Mouse (Mus musculus): ENCODE measurements around the gene Eml4. TPM values are rescaled to one million over a fixed set of nuclear protein-coding genes. Genes with fewer than 3 reads are reported as not detected.

Eml4 gene
- polyA plus RNA-seq, 1 experiment from 2014 or later, result 32.3 TPM

DNA sequence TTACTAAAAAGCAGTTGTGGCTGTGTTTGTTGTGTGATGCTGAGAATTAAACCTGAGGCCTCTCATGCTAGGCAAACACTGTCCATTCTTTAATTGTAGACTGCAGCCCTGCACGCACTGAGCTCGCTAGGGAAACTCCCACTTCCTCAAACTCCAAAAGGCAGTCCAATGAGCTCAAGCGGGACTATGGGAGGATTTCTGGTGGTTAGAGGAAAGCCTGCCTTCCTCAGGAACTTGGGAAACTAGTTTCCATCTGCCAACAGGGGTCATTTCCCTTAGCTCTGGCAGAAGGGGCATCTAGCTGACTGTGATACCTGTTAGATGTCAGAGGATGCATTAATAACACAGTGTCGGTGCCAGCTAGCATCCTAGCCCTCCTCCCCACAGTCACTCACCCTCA lies 79.9 kb downstream of the Eml4 start:
- no peak overlapping the region for H3K27ac ChIP-seq
- H3K4me3 ChIP-seq, result no peak overlapping the region
- no peak overlapping the region for H3K9ac ChIP-seq
- no peaks in the 10 kb centered on the region for H3K27me3 ChIP-seq
- ATAC-seq (ENCODE audit: low FRiP score), result no peak
- no peaks in the 10 kb centered on the region for H3K4me1 ChIP-seq (replicated peaks)
- H3K9me3 ChIP-seq, result no peaks in the 10 kb centered on the region
- peaks cover 9% of the 10 kb centered on the region for H3K36me3 ChIP-seq
- H3K4me2 ChIP-seq, result no peak overlapping the region
- 79% methylated on average over 4 of the region's 4 CpGs for WGBS

DNA sequence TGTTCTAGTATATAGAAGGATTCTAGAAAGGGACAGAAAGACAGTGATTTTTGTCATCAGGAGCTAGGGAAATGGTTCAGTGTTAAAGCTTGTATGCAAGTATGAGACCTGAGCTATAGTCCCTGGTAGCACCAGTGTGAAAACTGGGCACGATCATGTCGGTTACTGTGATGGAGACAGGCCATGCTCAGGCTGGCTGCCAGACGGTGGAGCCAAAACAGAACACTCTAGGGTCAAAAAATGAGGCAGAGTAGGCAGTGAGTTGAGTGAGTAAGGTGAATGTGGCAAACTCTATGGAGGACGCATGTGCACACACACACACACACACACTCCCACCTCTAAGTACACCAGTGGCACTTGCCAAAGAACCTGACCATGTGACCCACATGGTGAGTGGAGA lies 92.7 kb downstream of the Eml4 start:
- Histone ChIP-seq H3K4me3 (no peak overlapping the region), H3K4me1 (replicated peaks) (no peaks in the 10 kb centered on the region), H3K27me3 (no peaks in the 10 kb centered on the region), H3K9ac (no peak overlapping the region), H3K27ac (no peak overlapping the region), H3K36me3 (peaks cover 20% of the 10 kb centered on the region), H3K4me2 (no peak overlapping the region), H3K9me3 (no peaks in the 10 kb centered on the region)
- ATAC-seq (ENCODE audit: low FRiP score), result no peak
- WGBS, result 93% methylated on average over 4 of the region's 4 CpGs

- no peak for ATAC-seq (ENCODE audit: low FRiP score)
- Histone ChIP-seq H3K4me3 (no peak overlapping the region), H3K27me3 (no peaks in the 10 kb centered on the region), H3K9ac (no peak overlapping the region), H3K36me3 (peaks cover 42% of the 10 kb centered on the region), H3K9me3 (no peaks in the 10 kb centered on the region), H3K27ac (no peak overlapping the region), H3K4me1 (replicated peaks) (no peaks in the 10 kb centered on the region), H3K4me2 (no peak overlapping the region)
- 93% methylated on average over 2 of the region's 2 CpGs for WGBS
These were observed 98.9 kb downstream of the Eml4 start for GRCm38 (mm10) chr17:83449583-83449982.

DNA sequence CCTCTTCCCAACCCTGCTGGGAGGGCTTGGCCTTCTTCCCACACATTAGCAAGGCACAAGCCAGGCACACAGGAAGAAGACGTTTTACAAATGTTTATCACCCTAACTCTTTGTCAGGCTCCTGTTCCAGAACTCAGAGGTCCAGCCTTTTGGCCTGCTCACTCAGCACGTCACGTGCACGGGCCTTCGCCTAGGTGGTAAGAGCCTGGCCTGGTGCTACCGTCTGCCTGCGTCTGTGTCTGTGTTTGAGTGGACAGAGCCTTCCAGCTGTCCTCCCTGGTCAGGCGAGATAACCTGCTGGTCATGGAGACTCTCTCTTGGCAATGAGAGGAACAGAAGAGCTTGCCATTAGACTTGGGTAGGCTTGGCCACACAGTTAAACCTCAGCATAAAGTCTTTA lies 100.6 kb downstream of the Eml4 start:
- H3K9me3 ChIP-seq, result no peaks in the 10 kb centered on the region
- whole genome bisulfite sequencing, result 94% methylated on average over 8 of the region's 8 CpGs
- no peaks in the 10 kb centered on the region for H3K27me3 ChIP-seq
- no peaks in the 10 kb centered on the region for H3K4me1 ChIP-seq (replicated peaks)
- H3K4me3 ChIP-seq, result no peak overlapping the region
- peaks cover 55% of the 10 kb centered on the region for H3K36me3 ChIP-seq
- no peak overlapping the region for H3K27ac ChIP-seq
- H3K4me2 ChIP-seq, result no peak overlapping the region
- H3K9ac ChIP-seq, result no peak overlapping the region
- ATAC-seq (ENCODE audit: low FRiP score), result no peak

GRCm38 (mm10) chr17:83451796-83452195 lies 101.1 kb downstream of the Eml4 start:
- no peak overlapping the region for H3K4me2 ChIP-seq
- no peak overlapping the region for H3K27ac ChIP-seq
- H3K36me3 ChIP-seq, result peaks cover 58% of the 10 kb centered on the region
- H3K9ac ChIP-seq, result no peak overlapping the region
- ATAC-seq (ENCODE audit: low FRiP score), result no peak
- H3K27me3 ChIP-seq, result no peaks in the 10 kb centered on the region
- WGBS, result over 99% methylated on average over 3 of the region's 3 CpGs
- H3K4me3 ChIP-seq, result no peak overlapping the region
- no peaks in the 10 kb centered on the region for H3K4me1 ChIP-seq (replicated peaks)
- no peaks in the 10 kb centered on the region for H3K9me3 ChIP-seq

DNA sequence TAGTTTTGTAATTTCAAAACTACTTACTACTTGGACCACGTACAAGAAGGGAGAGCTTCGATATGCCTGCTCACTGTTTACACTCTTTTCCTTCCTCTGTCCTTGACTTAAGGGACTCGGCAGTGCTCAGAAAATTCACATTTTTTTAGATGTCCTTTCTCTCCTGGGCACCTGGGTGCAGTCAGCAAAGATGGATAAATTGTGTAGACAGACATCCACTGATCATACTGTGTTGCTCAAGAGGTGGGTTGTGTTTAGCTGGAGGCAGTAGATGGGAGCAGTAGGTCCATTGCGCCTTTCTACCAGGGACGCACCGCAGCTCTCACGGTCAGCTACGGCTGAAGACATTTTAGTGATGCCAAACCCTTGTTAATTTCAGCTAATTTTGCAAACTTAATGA lies 101.7 kb downstream of the Eml4 start:
- Histone ChIP-seq H3K9me3 (no peaks in the 10 kb centered on the region), H3K36me3 (peaks cover 61% of the 10 kb centered on the region)
- 99% methylated on average over 8 of the region's 8 CpGs for WGBS

DNA sequence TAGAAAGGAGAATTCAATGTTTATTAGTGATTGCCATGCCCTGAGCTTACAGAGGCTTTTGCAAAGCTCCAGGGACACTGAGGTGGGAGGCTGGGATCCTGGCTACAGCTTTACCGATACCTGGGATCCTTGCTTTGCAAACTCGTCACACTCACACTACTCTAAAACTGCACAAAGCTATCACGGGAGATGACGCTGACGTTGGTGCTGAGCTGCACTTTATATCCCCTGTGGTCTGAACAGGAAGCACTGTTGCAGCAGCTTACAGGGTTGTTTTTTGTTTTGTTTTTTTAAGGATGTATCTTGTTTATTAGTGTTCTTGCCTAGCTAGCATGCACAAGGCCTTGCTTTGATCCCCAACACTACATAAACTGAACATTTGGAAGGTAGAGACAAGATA lies 102.9 kb downstream of the Eml4 start:
- no peak overlapping the region for H3K27ac ChIP-seq
- H3K4me3 ChIP-seq, result no peak overlapping the region
- H3K4me1 ChIP-seq (replicated peaks), result no peaks in the 10 kb centered on the region
- H3K9ac ChIP-seq, result no peak overlapping the region
- peaks cover 69% of the 10 kb centered on the region for H3K36me3 ChIP-seq
- no peaks in the 10 kb centered on the region for H3K9me3 ChIP-seq
- 83% methylated on average over 5 of the region's 5 CpGs for WGBS
- ATAC-seq (ENCODE audit: low FRiP score), result no peak
- H3K27me3 ChIP-seq, result no peaks in the 10 kb centered on the region
- H3K4me2 ChIP-seq, result no peak overlapping the region

More for the DNA sequence above, 101.7 kb downstream of the Eml4 start:
- Histone ChIP-seq H3K9ac (no peak overlapping the region), H3K27ac (no peak overlapping the region), H3K4me3 (no peak overlapping the region), H3K4me2 (no peak overlapping the region), H3K27me3 (no peaks in the 10 kb centered on the region), H3K4me1 (replicated peaks) (no peaks in the 10 kb centered on the region)
- ATAC-seq (ENCODE audit: low FRiP score), result no peak

GRCm38 (mm10) chr17:83457271-83457670 lies 106.5 kb downstream of the Eml4 start:
- 96% methylated on average over 1 of the region's 1 CpGs for WGBS
- Histone ChIP-seq H3K9ac (no peak overlapping the region), H3K4me3 (no peak overlapping the region), H3K9me3 (no peaks in the 10 kb centered on the region), H3K27ac (no peak overlapping the region), H3K4me2 (no peak overlapping the region), H3K36me3 (peaks cover 67% of the 10 kb centered on the region), H3K4me1 (replicated peaks) (no peaks in the 10 kb centered on the region), H3K27me3 (no peaks in the 10 kb centered on the region)
- no peak for ATAC-seq (ENCODE audit: low FRiP score)

GRCm38 (mm10) chr17:83465969-83466368 lies 115.2 kb downstream of the Eml4 start:
- Histone ChIP-seq H3K36me3 (peaks cover 58% of the 10 kb centered on the region), H3K9me3 (no peaks in the 10 kb centered on the region), H3K27ac (no peak overlapping the region), H3K4me2 (no peak overlapping the region), H3K9ac (no peak overlapping the region), H3K4me1 (replicated peaks) (no peaks in the 10 kb centered on the region; the same call in 1 of the 2 replicates), H3K27me3 (no peaks in the 10 kb centered on the region), H3K4me3 (no peak overlapping the region)
- 93% methylated on average over 5 of the region's 5 CpGs for WGBS
- ATAC-seq (ENCODE audit: low FRiP score), result no peak

GRCm38 (mm10) chr17:83466697-83467251 lies 116.0 kb downstream of the Eml4 start:
- no peaks in the 10 kb centered on the region for H3K9me3 ChIP-seq
- H3K4me1 ChIP-seq (replicated peaks), result no peaks in the 10 kb centered on the region; the same call in 1 of the 2 replicates
- H3K27me3 ChIP-seq, result no peaks in the 10 kb centered on the region
- H3K4me2 ChIP-seq, result no peak overlapping the region
- H3K36me3 ChIP-seq, result peaks cover 58% of the 10 kb centered on the region
- ATAC-seq (ENCODE audit: low FRiP score), result peak; percentile 43; the same call in 1 of the 2 replicates
- peak overlapping the region; percentile 41; the same call in 1 of the 2 replicates for H3K27ac ChIP-seq
- no peak overlapping the region for H3K9ac ChIP-seq
- WGBS, result 59% methylated on average over 6 of the region's 6 CpGs
- no peak overlapping the region for H3K4me3 ChIP-seq

DNA sequence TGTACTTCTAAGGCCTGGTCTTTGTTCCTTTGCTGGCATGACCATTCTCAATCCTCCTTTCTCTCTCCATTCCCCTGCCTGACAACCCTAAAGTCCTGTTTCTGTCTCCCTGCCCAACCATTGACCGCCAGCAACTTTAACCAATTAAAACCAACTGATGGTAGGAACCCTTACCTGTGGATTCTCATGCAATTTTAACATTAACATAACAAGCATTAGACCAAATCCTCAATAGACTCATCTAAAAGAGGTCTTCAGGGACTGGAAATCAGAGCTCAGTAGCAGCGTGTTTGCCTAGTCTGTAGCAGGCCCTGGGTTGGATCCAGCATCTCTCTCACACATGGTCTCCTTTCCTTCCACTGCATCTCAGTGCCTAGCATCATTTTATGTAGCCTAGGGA lies 118.9 kb downstream of the Eml4 start:
- no peak overlapping the region for H3K4me2 ChIP-seq
- no peak overlapping the region for H3K9ac ChIP-seq
- WGBS, result 92% methylated on average over 2 of the region's 2 CpGs
- peaks cover 61% of the 10 kb centered on the region for H3K36me3 ChIP-seq
- H3K4me1 ChIP-seq (replicated peaks), result no peaks in the 10 kb centered on the region; the same call in 1 of the 2 replicates
- H3K4me3 ChIP-seq, result no peak overlapping the region
- no peaks in the 10 kb centered on the region for H3K27me3 ChIP-seq
- ATAC-seq (ENCODE audit: low FRiP score), result no peak
- H3K27ac ChIP-seq, result no peak overlapping the region
- H3K9me3 ChIP-seq, result no peaks in the 10 kb centered on the region

DNA sequence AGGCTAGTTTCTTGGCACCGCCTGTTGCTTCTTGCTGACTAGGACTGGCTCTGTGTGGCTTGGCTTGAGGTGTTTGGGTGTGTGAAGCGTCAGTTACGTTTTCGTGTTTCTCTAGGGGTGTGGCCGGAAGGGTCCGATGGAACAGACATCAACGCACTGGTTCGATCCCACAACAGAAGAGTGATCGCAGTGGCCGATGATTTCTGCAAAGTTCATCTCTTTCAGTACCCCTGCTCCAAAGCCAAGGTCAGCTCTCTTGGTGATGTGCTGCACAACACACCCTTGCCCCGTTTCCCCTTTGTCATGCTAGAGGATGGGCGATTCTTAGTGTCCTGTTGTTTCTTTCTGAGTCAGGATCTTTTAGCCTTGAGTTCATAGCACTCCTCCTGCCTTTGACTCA lies 126.4 kb downstream of the Eml4 start:
- Histone ChIP-seq H3K9ac (no peak overlapping the region), H3K9me3 (no peaks in the 10 kb centered on the region), H3K4me2 (no peak overlapping the region), H3K36me3 (peaks cover 85% of the 10 kb centered on the region), H3K27me3 (no peaks in the 10 kb centered on the region), H3K4me1 (replicated peaks) (no peaks in the 10 kb centered on the region), H3K27ac (no peak overlapping the region), H3K4me3 (no peak overlapping the region)
- no peak for ATAC-seq (ENCODE audit: low FRiP score)
- WGBS, result 96% methylated on average over 12 of the region's 12 CpGs

- Histone ChIP-seq H3K36me3 (peaks cover 50% of the 10 kb centered on the region), H3K9me3 (no peaks in the 10 kb centered on the region), H3K27me3 (no peaks in the 10 kb centered on the region), H3K4me3 (no peak overlapping the region), H3K9ac (no peak overlapping the region), H3K4me2 (no peak overlapping the region), H3K27ac (no peak overlapping the region), H3K4me1 (replicated peaks) (0 out of 2 replicates have a peak, but pooled peaks cover 6% of the 10 kb centered on the region)
- ATAC-seq (ENCODE audit: low FRiP score), result no peak
- 93% methylated on average over 7 of the region's 7 CpGs for WGBS
These were observed 130.8 kb downstream of the Eml4 start for GRCm38 (mm10) chr17:83481551-83481950.
